Mouse (Mus musculus): Measurements from ENCODE around the gene Mfng.
A peak's percentile ranks its signal among the peaks of the same experiment; 100 is the strongest.

Gene Mfng

GRCm38 (mm10) chr15:78773290-78773729 lies at the start of gene Mfng:
TSS of gene Mfng (minus strand) at chr15:78773475.
- peak; percentile 24 for DNase-seq (ENCODE audit: low spot score in 2 of 2)

- DNase-seq (ENCODE audit: low spot score in 2 of 2) = no peak
These were observed 42.8 kb upstream of the Mfng start for GRCm38 (mm10) chr15:78816074-78816391.

GRCm38 (mm10) chr15:78815314-78816073 lies 42.2 kb upstream of the Mfng start:
- DNase-seq (ENCODE audit: low spot score in 2 of 2) = no peak

- DNase-seq (ENCODE audit: low spot score in 2 of 2) = no peak
These were observed 40.3 kb upstream of the Mfng start for GRCm38 (mm10) chr15:78813603-78814002.

- DNase-seq (ENCODE audit: low spot score in 2 of 2) = no peak
These were observed 36.9 kb upstream of the Mfng start for GRCm38 (mm10) chr15:78810146-78810545.

GRCm38 (mm10) chr15:78809739-78810138 lies 36.5 kb upstream of the Mfng start:
- no peak for DNase-seq (ENCODE audit: low spot score in 2 of 2)

GRCm38 (mm10) chr15:78808980-78809379 lies 35.7 kb upstream of the Mfng start:
- DNase-seq (ENCODE audit: low spot score in 2 of 2) = no peak

- no peak for DNase-seq (ENCODE audit: low spot score in 2 of 2)
These were observed 33.9 kb upstream of the Mfng start for GRCm38 (mm10) chr15:78807141-78807540.

GRCm38 (mm10) chr15:78806614-78807013 lies 33.3 kb upstream of the Mfng start:
- peak; percentile 24 to 27 for DNase-seq (ENCODE audit: low spot score in 2 of 2)

- no peak for DNase-seq (ENCODE audit: low spot score in 2 of 2)
These were observed 32.1 kb upstream of the Mfng start for GRCm38 (mm10) chr15:78805351-78805750.

GRCm38 (mm10) chr15:78804326-78804725 lies 31.1 kb upstream of the Mfng start:
- no peak for DNase-seq (ENCODE audit: low spot score in 2 of 2)

GRCm38 (mm10) chr15:78803499-78803900 lies 30.2 kb upstream of the Mfng start:
- no peak for DNase-seq (ENCODE audit: low spot score in 2 of 2)

GRCm38 (mm10) chr15:78802776-78803391 lies 29.6 kb upstream of the Mfng start, which contains the start of gene Card10:
TSS of gene Card10 (minus strand) at chr15:78803042.
- no peak for DNase-seq (ENCODE audit: low spot score in 2 of 2)

- no peak for DNase-seq (ENCODE audit: low spot score in 2 of 2)
These were observed 28.9 kb upstream of the Mfng start for GRCm38 (mm10) chr15:78801971-78802741.

GRCm38 (mm10) chr15:78801571-78801970 lies 28.3 kb upstream of the Mfng start:
- no peak for DNase-seq (ENCODE audit: low spot score in 2 of 2)

- peak; percentile 31 to 45 for DNase-seq (ENCODE audit: low spot score in 2 of 2)
These were observed 25.8 kb upstream of the Mfng start for GRCm38 (mm10) chr15:78799029-78799428.

- no peak for DNase-seq (ENCODE audit: low spot score in 2 of 2)
These were observed 23.7 kb upstream of the Mfng start for GRCm38 (mm10) chr15:78797060-78797329.

GRCm38 (mm10) chr15:78796196-78797059 lies 23.2 kb upstream of the Mfng start:
- DNase-seq (ENCODE audit: low spot score in 2 of 2) = no peak

GRCm38 (mm10) chr15:78790990-78791389 lies 17.7 kb upstream of the Mfng start:
- no peak for DNase-seq (ENCODE audit: low spot score in 2 of 2)

- no peak for DNase-seq (ENCODE audit: low spot score in 2 of 2)
These were observed 17.2 kb upstream of the Mfng start for GRCm38 (mm10) chr15:78790451-78790850.

- DNase-seq (ENCODE audit: low spot score in 2 of 2) = no peak
These were observed 16.5 kb upstream of the Mfng start for GRCm38 (mm10) chr15:78789721-78790323.

All from frontal cortex, postnatal 36 days (tissue).